Mouse (Mus musculus): ENCODE data around the gene Ddx42. TPM values are rescaled to one million over a fixed set of nuclear protein-coding genes. Genes with fewer than 3 reads are reported as not detected.
"Not testable (repeated sequence)": the region's sequence is repeated elsewhere in the genome, so short reads cannot be mapped to it uniquely, and the experiment has no call there.

Gene Ddx42
- polyA plus RNA-seq, 1 experiment from 2014 or later, result 27.2 TPM

DNA sequence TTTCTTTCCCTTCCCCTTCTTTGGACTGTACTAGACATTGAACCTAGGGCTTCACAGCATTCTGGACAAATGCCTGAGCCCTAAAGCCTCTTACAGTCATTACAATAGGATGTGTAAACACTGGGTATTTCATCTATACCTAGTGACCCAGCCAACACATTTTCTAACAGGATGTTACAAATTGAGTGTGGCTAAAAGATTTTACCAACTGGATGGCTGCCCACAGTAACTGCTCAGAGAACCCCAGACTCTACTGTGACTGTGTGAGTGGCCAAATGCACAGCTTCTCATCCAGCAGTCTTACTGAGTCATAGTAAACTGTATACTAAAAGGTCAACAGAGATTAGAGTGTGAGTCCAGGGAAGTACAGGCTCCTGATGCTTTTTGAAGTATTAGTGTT is 21.4 kb upstream of the Ddx42 start:
- H3K4me3 ChIP-seq (ENCODE audit: low read depth, low read length), result no peak overlapping the region
- no peak for ATAC-seq (ENCODE audit: low FRiP score, low TSS enrichment)
- TF ChIP-seq EP300 (optimal IDR thresholded peaks at IDR 0.05) (no peak), CTCF (IDR thresholded peaks at IDR 0.05; ENCODE audit: low read depth) (no peak)

DNA sequence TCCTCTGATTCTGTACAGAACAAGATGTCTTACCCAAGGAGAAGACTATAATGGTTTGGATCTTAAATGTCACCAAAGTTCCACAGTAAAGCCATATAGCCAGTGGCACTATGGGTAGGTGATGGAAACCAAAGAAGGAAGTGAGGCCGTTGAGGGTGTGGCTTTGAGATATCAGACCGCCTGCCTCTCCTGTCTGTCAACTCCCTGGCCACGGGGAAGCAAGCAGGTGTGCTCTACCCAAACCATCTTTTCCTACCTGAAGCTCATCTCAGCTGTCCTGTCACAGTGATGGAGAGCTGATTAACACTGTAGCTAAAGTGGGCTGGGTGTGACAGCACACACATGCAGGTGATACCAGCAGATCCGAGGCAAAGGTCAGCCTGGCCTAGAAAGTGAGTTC is 18.4 kb upstream of the Ddx42 start:
- no peaks in the 10 kb centered on the region for H3K27me3 ChIP-seq (ENCODE audit: control insufficient read depth, insufficient read depth, low read length)
- H3K4me1 ChIP-seq (replicated peaks; ENCODE audit: control insufficient read depth, insufficient read depth), result no peaks in the 10 kb centered on the region
- H3K36me3 ChIP-seq (ENCODE audit: control insufficient read depth, insufficient read depth, low read length), result peaks cover 16% of the 10 kb centered on the region
- no peak for DNase-seq (ENCODE audit: low spot score)
- H3K27ac ChIP-seq (replicated peaks), result no peak overlapping the region
- no peak overlapping the region for H3K9ac ChIP-seq (ENCODE audit: low read length)
- no peak for ATAC-seq (ENCODE audit: low FRiP score, low TSS enrichment)
- no peak overlapping the region for H3K4me2 ChIP-seq (replicated peaks; ENCODE audit: low read depth)
- no peak for TF ChIP-seq EP300 (optimal IDR thresholded peaks at IDR 0.05)
- TF ChIP-seq CTCF (IDR thresholded peaks at IDR 0.05; ENCODE audit: low read depth), result no peak
- H3K4me3 ChIP-seq (ENCODE audit: low read depth, low read length), result no peak overlapping the region
- 74% methylated on average over 4 of the region's 4 CpGs for WGBS
- H3K9me3 ChIP-seq (ENCODE audit: control insufficient read depth, low read length), result no peaks in the 10 kb centered on the region

More for the DNA sequence above, 21.4 kb upstream of the Ddx42 start:
- DNase-seq (ENCODE audit: low spot score), result no peak
- H3K27me3 ChIP-seq (ENCODE audit: control insufficient read depth, insufficient read depth, low read length), result no peaks in the 10 kb centered on the region
- H3K9ac ChIP-seq (ENCODE audit: low read length), result no peak overlapping the region; the same call in 1 of the 2 replicates
- no peaks in the 10 kb centered on the region; the same call in 1 of the 2 replicates for H3K4me1 ChIP-seq (replicated peaks; ENCODE audit: control insufficient read depth, insufficient read depth)
- H3K27ac ChIP-seq (replicated peaks), result peak overlapping the region; percentile 53
- H3K4me2 ChIP-seq (replicated peaks; ENCODE audit: low read depth), result no peak overlapping the region
- H3K36me3 ChIP-seq (ENCODE audit: control insufficient read depth, insufficient read depth, low read length), result peaks cover 4% of the 10 kb centered on the region; the same call in 1 of the 2 replicates
- H3K9me3 ChIP-seq (ENCODE audit: control insufficient read depth, low read length), result no peaks in the 10 kb centered on the region

DNA sequence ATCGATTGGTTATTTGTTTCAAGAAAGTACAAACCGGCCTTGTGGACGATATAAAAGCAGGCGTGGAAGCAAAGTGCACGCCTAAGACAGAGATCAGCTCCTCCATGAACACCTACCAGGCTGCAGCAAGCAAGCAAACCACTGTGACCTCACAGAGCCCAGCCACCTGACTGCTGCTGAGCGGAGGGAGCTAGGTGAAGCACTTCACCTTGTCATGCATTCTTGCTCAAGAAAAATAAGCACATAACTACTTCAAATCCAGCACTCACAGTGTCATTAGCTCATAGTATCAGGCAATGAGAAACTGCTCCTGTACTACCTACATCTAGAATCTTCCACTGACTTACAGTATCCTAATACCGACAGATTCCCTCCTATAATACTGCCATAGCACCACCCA is 16.7 kb upstream of the Ddx42 start:
- not testable (repeated sequence) for H3K27me3 ChIP-seq (ENCODE audit: control insufficient read depth, insufficient read depth, low read length); H3K9me3 ChIP-seq (ENCODE audit: control insufficient read depth, low read length); H3K27ac ChIP-seq (replicated peaks); H3K4me3 ChIP-seq (ENCODE audit: low read depth, low read length); ATAC-seq (ENCODE audit: low FRiP score, low TSS enrichment); H3K4me1 ChIP-seq (replicated peaks; ENCODE audit: control insufficient read depth, insufficient read depth); H3K4me2 ChIP-seq (replicated peaks; ENCODE audit: low read depth); DNase-seq (ENCODE audit: low spot score); H3K9ac ChIP-seq (ENCODE audit: low read length)
- 93% methylated on average over 7 of the region's 7 CpGs for WGBS
- H3K36me3 ChIP-seq (ENCODE audit: control insufficient read depth, insufficient read depth, low read length), result peaks cover 19% of the 10 kb centered on the region

DNA sequence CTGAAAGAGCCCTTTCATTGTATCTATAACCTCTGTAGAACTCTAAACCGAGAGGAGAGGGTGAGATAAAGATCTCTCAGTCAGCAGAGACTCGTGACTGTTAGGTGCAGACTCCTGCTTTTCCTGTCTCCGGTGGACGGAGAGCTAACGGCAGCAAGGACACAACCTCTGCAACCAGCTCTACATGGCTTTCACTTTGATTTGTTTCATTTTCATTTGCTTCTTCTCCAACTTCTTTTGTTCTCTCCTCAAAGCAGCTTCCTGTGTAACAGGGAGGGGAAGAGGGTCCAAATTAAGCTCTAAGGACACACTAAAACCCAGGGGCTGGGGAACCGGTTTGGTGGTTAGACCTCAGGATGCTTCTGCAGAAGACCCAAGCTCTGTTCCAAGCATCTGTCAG is 16.0 kb upstream of the Ddx42 start:
- DNase-seq (ENCODE audit: low spot score) (no peak), ATAC-seq (ENCODE audit: low FRiP score, low TSS enrichment) (no peak)
- Histone ChIP-seq H3K9me3 (ENCODE audit: control insufficient read depth, low read length) (no peaks in the 10 kb centered on the region), H3K27me3 (ENCODE audit: control insufficient read depth, insufficient read depth, low read length) (no peaks in the 10 kb centered on the region), H3K4me2 (replicated peaks; ENCODE audit: low read depth) (no peak overlapping the region), H3K4me3 (ENCODE audit: low read depth, low read length) (no peak overlapping the region), H3K9ac (ENCODE audit: low read length) (no peak overlapping the region), H3K4me1 (replicated peaks; ENCODE audit: control insufficient read depth, insufficient read depth) (no peaks in the 10 kb centered on the region), H3K36me3 (ENCODE audit: control insufficient read depth, insufficient read depth, low read length) (peaks cover 19% of the 10 kb centered on the region), H3K27ac (replicated peaks) (no peak overlapping the region)
- 70% methylated on average over 6 of the region's 6 CpGs for WGBS
- TF ChIP-seq CTCF (IDR thresholded peaks at IDR 0.05; ENCODE audit: low read depth) (no peak), EP300 (optimal IDR thresholded peaks at IDR 0.05) (no peak)

DNA sequence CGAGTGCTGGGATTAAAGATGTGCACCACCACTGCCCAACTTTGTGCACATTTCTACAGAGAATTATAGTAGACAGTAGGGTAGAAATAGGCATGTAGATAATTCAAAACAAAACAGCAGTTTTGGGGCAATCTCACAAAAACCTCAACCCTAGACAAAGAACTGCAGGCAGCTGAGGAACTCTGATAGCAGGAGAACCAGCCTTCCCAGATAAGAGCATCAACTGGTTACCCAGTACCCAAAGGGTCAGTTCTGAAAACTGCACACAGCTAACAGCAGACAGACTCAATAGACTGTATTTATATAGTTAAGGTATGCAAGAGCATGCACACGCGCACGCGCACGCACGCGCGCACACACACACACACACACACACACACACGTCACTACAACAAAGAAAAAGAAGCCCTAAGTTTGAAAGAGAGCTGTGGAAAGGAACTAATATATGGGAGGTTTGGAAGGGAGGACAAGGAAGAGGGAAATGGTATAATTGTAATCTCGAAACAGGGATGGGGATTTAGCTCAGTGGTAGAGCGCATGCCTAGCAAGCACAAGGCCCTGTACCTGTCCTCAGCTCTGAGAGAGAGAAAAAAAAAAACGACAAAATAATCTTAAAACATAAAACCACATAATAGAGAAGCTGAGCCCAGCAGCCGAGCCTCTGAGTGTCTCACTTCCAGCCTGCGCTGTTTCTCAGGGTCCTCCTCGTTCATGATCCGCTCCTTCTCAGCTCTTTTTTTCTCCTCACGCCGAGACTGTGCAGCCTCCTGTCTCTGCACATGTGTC is 15.2 kb upstream of the Ddx42 start:
- Histone ChIP-seq H3K4me1 (replicated peaks; ENCODE audit: control insufficient read depth, insufficient read depth) (no peaks in the 10 kb centered on the region), H3K4me3 (ENCODE audit: low read depth, low read length) (no peak overlapping the region), H3K9ac (ENCODE audit: low read length) (no peak overlapping the region), H3K27ac (replicated peaks) (no peak overlapping the region), H3K9me3 (ENCODE audit: control insufficient read depth, low read length) (no peaks in the 10 kb centered on the region), H3K27me3 (ENCODE audit: control insufficient read depth, insufficient read depth, low read length) (no peaks in the 10 kb centered on the region), H3K36me3 (ENCODE audit: control insufficient read depth, insufficient read depth, low read length) (peaks cover 20% of the 10 kb centered on the region), H3K4me2 (replicated peaks; ENCODE audit: low read depth) (no peak overlapping the region)
- WGBS, result 89% methylated on average over 19 of the region's 19 CpGs
- no peak for ATAC-seq (ENCODE audit: low FRiP score, low TSS enrichment)
- TF ChIP-seq EP300 (optimal IDR thresholded peaks at IDR 0.05), result no peak
- TF ChIP-seq CTCF (IDR thresholded peaks at IDR 0.05; ENCODE audit: low read depth), result no peak
- no peak for DNase-seq (ENCODE audit: low spot score)

DNA sequence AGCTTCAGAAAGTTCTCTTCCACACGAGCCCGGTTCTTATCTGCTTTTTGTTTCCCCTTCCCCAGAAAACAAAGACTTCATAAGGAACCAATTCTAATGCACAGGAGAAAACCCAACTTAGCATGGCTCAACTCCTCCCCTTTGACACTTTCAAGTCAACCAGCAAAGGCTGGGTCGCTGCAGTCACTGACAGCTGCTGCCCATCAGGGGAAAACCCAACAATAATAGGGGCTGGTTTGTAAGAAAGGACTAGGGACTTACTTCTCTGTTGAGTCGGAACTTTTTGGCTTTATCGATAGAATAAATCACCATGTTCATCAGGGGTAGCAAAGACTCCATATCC is 14.6 kb upstream of the Ddx42 start, which contains the start of gene Strada:
TSS of gene Strada (minus strand) at position 46 of the 343 bp plus-strand sequence.
- H3K9me3 ChIP-seq (ENCODE audit: control insufficient read depth, low read length), result no peaks in the 10 kb centered on the region
- no peaks in the 10 kb centered on the region for H3K27me3 ChIP-seq (ENCODE audit: control insufficient read depth, insufficient read depth, low read length)
- WGBS, result 80% methylated on average over 5 of the region's 5 CpGs
- DNase-seq (ENCODE audit: low spot score) (no peak), ATAC-seq (ENCODE audit: low FRiP score, low TSS enrichment) (no peak)
- no peak within 1 kb of the TSS for H3K9ac ChIP-seq (ENCODE audit: low read length)
- H3K4me3 ChIP-seq (ENCODE audit: low read depth, low read length), result no peak within 1 kb of the TSS
- peaks cover 25% of the 10 kb centered on the region for H3K36me3 ChIP-seq (ENCODE audit: control insufficient read depth, insufficient read depth, low read length)
- TF ChIP-seq EP300 (optimal IDR thresholded peaks at IDR 0.05) (no peak), CTCF (IDR thresholded peaks at IDR 0.05; ENCODE audit: low read depth) (no peak)
- no peak within 1 kb of the TSS for H3K27ac ChIP-seq (replicated peaks)
- no peaks in the 10 kb centered on the region for H3K4me1 ChIP-seq (replicated peaks; ENCODE audit: control insufficient read depth, insufficient read depth)
- H3K4me2 ChIP-seq (replicated peaks; ENCODE audit: low read depth), result no peak within 1 kb of the TSS

Data from stomach, postnatal 0 days (tissue).